Mouse (Mus musculus) thymus, postnatal 10 days (tissue): ENCODE measurements around the gene Ifi27l2b.
"Not testable (repeated sequence)": the region's sequence is repeated elsewhere in the genome, so short reads cannot be mapped to it uniquely, and the experiment has no call there.

Experiments
- DNase-seq, 2 experiments: peaks; one replicate each; pipeline ENCODE4 v3.0.0; 2021; ENCODE audit warnings: low spot score in 2 of 2

Gene Ifi27l2b

DNA sequence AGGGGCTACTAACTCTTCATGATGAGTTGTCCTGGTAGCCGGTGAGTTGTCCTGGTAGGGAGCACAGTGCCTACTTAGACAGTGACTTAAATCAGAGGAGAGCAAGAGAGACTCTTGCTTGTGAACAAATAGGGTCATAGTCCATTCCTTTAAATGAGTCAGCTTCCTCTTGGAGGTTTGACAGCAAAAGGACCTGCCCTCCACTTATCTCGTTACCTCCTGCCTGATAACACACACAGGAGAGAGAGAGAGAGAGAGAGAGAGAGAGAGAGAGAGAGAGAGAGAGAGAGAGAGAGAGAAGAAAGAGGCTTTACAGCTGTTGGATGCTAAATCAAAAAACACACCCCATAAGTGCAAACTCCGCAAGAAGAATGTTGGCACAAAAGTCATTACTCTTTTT lies at the start of gene Ifi27l2b:
Gene Ifi27l2b (minus strand): TSS at position 84 of the 400 bp plus-strand sequence.
- no peak for DNase-seq

GRCm38 (mm10) chr12:103504402-103504801 lies 47.4 kb upstream of the Ifi27l2b start:
- no peak for DNase-seq

DNA sequence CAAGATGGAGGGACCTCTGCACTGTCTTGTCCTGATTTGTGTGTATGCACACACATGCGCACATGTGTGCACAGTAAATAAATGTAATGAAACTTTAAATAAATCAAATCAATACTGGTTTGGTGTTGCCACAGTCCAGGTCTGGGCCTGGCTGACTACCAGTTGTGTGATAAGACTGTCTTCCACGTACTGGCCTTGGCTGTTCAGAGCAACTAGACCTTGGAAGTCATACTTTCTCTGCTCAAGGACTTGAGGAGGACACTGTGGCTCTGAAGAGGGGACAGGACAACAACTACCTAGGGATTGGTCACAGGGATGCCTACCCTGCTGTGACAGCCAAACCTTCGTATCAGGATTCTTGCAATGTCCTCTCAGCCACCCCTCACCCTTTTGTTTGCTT lies 46.3 kb upstream of the Ifi27l2b start:
- DNase-seq, result no peak

DNA sequence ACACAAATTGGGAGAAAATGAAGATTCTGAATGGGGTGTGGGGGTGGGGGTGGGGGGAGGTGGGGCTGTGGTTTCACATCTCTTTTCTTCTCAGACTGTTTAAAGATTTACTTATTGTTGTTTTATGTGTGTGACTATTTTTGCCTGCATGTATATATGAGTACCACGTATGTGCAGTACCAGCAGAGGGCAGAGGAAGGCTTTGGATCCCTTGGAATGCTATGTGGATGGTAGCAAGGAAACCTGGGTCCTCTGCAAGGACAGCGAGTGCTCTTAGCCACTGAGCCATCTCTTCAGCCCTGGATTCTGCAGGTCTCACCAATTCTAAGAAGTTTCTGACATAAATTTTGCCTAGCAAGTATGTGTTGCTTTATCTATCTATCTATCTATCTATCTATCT lies 42.2 kb upstream of the Ifi27l2b start:
- DNase-seq, result no peak

DNA sequence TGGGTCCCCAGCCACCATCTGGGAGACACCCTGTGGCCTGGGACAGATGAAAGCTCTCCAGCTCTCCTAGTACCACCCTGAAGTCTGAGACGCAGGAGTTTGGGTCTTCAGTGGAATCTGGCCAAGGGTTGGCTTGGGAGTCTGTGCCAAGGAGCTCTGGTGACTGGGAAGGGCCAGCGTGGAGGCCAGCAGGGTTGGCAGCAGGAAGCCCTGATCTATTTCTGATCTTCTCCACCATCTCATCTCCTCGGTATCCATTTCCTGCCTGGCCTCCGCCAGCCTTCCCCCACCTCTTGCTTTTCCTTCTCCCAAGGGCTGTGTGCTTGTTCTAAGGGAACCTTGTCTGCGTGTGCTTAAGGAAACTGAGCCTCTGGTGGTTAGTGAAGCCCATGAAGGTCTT lies 41.7 kb upstream of the Ifi27l2b start:
- no peak for DNase-seq

DNA sequence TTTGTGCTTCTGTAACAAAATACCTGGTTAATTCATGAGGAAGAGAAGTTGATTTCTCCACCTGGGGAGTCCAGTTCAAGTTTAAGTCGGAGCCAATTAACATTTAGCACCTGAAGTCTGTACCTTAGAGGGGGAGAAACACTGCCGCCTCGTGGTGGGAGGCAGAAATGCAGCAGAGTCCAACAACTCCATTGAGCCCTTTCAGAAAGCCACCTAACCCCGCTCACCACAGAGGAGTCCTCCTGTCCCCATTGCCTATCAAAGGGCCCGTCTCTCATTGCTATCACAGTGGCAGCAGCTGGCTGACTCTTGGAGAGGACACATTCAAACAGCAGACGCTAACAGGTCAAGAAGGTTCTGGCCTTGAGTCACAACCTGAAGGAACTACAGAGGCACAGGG lies 37.5 kb upstream of the Ifi27l2b start:
- DNase-seq, result peak; percentile 27 to 66

- peak; percentile 50 to 77 for DNase-seq
These were observed 35.7 kb upstream of the Ifi27l2b start for GRCm38 (mm10) chr12:103492767-103493166.

DNA sequence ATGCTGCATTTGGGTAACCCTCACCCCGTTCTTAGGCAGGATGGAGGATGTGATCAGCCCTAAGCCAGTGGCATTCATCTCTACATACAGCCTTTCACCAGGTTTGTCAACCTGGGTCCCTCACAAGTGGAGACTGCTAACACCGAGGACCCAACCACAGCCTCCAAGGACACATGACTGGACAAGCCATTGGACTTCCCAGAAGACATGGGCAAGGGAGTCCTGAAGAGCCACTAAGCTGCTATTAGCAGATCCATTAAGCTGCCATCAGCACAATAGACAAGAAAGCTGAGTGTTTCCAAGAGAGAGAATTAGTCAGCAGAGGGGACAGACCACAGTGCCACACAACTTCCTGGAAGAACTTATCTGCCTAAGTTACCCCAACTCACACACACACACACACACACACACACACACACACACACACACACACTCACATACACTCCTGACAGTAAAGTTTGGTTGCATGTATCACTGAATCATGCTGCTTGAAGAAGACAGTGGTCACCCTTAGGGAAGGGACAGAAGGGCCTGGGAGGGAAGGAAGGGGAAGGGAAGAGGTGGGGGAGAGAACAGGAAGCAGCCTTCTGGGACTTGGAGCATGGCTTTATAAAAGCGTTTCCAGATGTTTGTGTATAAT lies 34.2 kb upstream of the Ifi27l2b start:
- DNase-seq, result no peak

DNA sequence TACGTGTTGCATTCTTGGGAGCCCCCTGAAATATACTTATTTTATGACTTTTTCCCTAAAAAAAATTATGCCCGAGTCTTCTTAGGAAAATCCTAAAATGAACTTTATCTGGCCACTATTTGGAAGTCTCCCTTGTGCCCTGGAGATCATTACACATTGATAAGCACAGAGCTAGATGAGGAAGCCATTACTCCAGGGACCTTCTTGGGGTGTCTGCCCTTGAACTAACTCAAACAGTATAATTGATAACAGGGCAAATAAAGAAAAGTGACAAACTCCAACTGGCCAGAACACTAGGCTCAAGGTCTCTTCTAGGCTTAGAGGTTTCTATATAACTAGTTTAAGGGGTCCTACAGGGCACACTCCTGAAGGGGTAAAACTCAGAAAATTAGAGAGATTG lies 30.7 kb upstream of the Ifi27l2b start:
- no peak for DNase-seq

- DNase-seq, result no peak
These were observed 30.3 kb upstream of the Ifi27l2b start for GRCm38 (mm10) chr12:103487276-103487675.

GRCm38 (mm10) chr12:103486726-103487125 lies 29.7 kb upstream of the Ifi27l2b start:
- no peak for DNase-seq

DNA sequence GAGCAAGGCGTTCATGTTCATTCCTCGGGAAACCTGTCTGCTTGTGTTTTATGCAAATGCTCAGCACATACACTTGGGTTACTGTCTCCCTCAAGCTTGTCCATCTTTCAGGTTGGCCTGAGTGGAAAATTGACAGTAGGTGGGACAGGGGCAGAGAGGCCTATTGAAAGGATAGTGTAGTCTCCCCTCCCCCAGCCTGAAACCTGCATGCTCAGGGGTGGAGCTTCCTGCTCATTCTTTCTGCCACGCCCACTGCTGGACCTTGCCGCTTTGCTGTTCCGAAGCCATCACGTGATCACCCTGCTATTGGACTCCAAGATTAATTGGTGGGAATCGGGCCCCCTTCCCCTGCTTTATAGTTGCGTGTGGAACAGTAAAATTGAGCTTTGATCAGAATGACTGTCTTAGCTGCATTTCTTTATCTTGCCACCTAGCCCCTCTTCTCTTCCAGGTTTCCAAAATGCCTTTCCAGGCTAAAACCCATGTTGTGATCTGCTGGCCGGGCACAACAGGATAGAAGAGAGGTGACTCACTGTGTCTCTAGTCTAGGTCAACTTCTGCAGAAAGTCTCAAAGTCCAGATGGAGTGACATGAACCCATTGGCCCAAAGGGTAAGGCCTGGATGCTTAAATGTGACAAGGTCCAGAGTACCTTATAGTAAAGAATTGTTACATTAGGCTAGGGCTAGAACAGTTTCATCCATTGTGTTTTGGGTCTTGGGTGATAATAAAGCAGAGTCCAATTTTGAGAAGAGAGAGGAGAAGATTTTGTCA lies 27.4 kb upstream of the Ifi27l2b start:
- DNase-seq, result not testable (repeated sequence)

GRCm38 (mm10) chr12:103482781-103483180 lies 25.8 kb upstream of the Ifi27l2b start:
- DNase-seq, result no peak

GRCm38 (mm10) chr12:103481671-103482070 lies 24.6 kb upstream of the Ifi27l2b start:
- peak in 1 of 2 experiments; percentile 1 for DNase-seq

DNA sequence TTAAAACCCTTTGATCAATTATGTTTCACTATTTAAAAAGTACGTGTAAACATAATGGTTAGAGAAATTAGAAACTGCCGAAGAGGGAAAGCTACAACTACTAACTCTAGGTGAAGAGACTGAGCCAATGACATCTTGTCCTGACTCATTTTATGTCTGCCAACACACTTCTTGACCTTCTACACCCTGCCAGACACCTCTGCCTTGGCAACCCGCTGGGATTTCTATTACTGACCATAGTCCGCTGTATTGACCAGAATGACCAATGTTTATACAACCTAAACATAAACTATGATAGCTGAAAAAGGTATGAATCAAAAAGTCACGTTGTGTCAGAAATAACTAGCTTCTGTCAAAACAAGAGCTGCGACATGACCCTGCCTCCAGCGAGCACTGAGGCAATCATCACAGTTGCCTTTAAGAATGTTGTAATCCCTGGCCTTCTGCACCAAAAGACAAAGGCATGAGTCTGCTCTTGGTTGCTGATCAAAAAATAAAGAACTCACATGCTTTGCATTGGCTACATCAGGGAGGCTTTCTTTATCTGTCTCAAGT lies 20.5 kb upstream of the Ifi27l2b start:
- DNase-seq, result no peak

- DNase-seq, result no peak
These were observed 19.9 kb upstream of the Ifi27l2b start for GRCm38 (mm10) chr12:103476779-103477389.

DNA sequence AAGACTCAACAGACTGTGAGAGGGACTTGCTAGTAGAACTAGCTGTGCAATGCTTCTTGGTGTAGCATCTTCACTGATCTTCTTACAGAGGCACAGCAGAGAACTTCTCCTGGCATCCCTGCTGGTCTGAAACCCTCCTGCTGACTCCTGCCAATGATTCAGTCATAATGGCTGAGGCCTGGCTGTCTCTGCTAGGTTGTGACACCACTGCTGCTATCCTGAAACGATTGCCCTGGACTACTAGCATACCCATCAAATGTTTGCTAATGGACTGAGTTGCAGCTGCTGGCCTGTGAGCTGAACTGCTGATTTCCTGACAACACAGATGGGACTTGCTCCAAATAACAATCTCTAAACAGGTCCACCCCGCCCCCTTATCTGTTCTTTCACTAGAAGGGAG lies 17.5 kb upstream of the Ifi27l2b start:
- no peak for DNase-seq

DNA sequence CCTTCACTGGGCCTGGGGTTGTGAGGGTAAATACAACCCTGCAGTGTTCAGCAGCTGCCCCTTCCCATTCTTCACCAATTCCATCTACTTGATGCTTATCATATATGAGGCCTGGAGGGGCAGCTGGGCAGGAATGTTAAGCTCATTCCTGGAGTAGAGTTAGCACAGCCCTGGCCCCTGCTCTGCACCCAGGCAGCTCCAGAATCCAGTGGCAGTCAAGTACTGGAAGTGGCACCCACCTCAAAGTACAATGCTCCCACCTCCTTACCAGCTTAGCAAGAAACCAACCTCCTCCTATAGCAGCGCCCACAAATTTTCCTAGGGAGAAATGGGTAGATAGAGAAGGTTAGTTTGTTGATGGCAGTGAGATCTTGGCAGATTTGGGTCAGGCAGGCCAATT lies 296 bp downstream of the Ifi27l2b start:
- DNase-seq, result not testable (repeated sequence)

GRCm38 (mm10) chr12:103453361-103453760 lies 3.7 kb downstream of the Ifi27l2b start:
- DNase-seq, result no peak

- DNase-seq, result no peak
These were observed 12.0 kb downstream of the Ifi27l2b start for GRCm38 (mm10) chr12:103445060-103445459.

DNA sequence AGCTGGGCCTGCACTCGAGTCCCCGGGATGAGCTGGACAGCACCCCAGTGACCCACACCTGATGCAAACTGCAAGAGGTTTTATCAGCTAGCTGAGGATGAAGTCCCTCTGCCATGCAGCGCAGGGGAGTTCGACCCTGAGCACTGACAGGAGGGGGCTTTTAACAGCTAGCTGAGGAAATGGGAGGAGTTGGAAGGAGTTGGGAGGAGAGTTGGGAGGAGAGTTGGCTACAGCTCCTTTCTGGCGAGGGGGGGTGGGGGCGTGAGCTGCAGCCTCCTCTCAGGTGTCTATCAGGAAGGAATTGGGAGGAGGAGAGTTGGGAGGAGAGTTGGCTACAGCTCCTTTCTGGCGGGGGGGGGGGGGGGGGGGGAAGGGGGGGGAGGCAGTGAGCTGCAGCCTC lies 12.8 kb downstream of the Ifi27l2b start:
- not testable (repeated sequence) for DNase-seq

- DNase-seq, result no peak
These were observed 13.5 kb downstream of the Ifi27l2b start, which contains the start of gene Ifi27l2a for GRCm38 (mm10) chr12:103443524-103443923. Gene Ifi27l2a (minus strand): TSS chr12:103443680.
